Mouse (Mus musculus): ENCODE data around the gene Pnpla2. TPM values are rescaled to one million over a fixed set of nuclear protein-coding genes. Genes with fewer than 3 reads are reported as not detected.

Gene Pnpla2
- total RNA-seq, 4 experiments from 2014 or later = 250 to 384 (median 284) TPM

DNA sequence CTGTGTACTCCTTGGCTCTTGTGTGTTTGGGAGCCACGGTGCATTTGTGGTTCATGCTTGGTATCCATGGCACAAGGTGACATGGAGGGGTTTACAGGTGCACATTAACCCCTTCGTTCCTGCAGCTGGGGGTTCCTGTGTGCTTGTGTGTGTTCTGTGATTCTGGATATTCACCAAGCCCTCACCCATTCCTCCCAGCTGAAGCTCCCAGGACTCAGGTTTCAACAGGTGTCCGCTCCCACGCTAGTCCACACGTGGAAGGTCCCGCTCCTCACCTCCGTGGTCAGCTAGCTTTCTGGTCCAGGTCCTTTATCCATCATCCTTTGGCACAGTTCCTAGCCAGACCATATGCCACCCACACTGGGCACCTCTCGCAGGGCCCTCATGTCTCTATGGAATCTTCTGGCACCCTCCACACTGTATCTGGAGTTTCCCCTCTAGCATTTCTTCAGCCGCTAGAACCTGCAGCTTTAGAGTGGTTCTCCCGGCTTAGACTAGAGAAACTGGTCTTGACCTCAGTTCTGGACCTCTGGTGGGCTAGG, 11.7 kb downstream of the Pnpla2 start:
- DNase-seq (ENCODE audit: low spot score in 2 of 2) = no peak

GRCm38 (mm10) chr7:141467230-141468030, 12.4 kb downstream of the Pnpla2 start, which contains the start of gene Cd151:
Gene Cd151 (plus strand): TSS chr7:141467392.
- peak; percentile 86 to 88 for DNase-seq (ENCODE audit: low spot score in 2 of 2)

- DNase-seq (ENCODE audit: low spot score in 2 of 2) = no peak
Observed at GRCm38 (mm10) chr7:141468164-141468521, 13.1 kb downstream of the Pnpla2 start.

GRCm38 (mm10) chr7:141468522-141469211, 13.7 kb downstream of the Pnpla2 start:
- DNase-seq (ENCODE audit: low spot score in 2 of 2) = peak in 1 of 2 experiments; percentile 59

DNA sequence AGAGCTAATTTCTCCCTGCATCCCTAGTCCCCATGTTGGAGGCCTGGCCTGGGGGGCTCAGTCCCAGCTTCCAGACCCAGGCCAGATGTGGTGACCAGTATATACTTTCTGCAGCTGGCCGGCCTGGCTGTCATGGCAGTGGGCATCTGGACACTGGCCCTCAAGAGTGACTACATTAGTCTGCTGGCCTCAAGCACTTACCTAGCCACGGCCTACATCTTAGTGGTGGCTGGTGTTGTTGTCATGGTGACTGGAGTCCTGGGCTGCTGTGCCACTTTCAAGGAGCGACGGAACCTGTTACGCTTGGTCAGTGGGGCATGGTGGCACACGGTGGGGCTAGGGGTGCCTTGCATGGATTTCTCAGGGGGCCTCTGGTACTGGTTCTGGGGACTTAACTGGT, 14.4 kb downstream of the Pnpla2 start:
- no peak for DNase-seq (ENCODE audit: low spot score in 2 of 2)

DNA sequence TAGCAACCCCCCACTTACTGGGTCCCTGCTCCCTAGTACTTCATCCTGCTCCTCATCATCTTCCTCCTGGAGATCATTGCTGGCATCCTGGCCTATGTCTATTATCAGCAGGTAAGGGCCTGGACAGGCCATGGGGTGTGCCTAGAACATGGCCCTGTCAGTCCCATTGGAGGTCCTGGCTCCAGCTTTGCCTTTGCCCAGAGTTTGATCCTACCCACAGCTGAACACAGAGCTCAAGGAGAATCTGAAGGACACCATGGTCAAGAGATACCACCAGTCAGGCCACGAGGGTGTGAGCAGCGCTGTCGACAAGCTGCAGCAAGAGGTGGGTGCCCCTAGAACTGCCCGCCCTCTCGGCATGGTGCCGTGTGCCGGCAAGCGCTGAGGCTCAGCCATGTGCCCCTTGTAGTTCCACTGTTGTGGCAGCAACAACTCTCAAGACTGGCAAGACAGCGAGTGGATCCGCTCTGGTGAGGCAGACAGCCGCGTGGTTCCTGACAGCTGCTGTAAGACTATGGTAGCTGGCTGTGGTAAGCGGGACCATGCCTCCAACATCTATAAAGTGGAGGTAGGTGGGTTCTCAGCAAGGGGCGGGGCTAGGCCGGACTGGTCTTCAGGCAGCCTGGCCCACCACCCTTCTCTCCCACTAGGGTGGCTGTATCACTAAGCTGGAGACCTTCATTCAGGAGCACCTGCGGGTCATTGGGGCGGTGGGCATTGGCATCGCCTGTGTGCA, 15.1 kb downstream of the Pnpla2 start:
- DNase-seq (ENCODE audit: low spot score in 2 of 2) = no peak

DNA sequence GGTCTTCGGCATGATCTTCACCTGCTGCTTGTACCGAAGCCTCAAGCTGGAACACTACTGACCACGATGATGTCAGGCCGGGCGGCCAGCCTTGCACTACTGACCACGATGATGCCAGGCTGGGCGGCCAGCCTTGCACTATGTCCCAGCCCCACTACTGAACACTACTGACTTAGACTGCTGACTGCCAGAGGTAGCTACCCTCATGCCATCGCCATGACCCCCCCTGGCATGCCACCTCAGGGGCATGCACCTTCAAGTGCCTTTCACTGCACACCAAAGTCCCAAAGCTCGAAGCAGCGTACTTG, 15.6 kb downstream of the Pnpla2 start:
- no peak for DNase-seq (ENCODE audit: low spot score in 2 of 2)

GRCm38 (mm10) chr7:141471236-141471635, 16.2 kb downstream of the Pnpla2 start:
- no peak for DNase-seq (ENCODE audit: low spot score in 2 of 2)

- no peak for DNase-seq (ENCODE audit: low spot score in 2 of 2)
Observed at GRCm38 (mm10) chr7:141472226-141472625, 17.2 kb downstream of the Pnpla2 start.

DNA sequence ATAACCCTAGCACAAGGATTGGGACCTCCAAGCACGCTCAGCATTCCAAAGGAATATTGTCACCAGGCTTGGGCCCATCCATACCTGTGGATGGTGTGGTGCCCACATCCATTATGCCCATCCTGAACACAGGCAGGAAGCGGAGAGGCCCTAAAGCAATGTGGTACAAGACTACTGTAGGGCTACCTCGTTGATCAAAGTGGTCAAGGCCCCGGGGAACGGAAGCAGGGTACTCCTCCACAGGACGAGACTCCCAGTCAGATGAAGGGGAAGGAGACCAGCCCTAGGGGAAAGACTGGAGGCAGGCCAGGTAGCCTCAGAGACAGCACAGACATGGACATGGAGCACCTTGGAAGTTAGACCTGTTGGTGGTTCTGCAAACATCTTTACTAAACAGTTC, 17.8 kb downstream of the Pnpla2 start:
- no peak for DNase-seq (ENCODE audit: low spot score in 2 of 2)

DNA sequence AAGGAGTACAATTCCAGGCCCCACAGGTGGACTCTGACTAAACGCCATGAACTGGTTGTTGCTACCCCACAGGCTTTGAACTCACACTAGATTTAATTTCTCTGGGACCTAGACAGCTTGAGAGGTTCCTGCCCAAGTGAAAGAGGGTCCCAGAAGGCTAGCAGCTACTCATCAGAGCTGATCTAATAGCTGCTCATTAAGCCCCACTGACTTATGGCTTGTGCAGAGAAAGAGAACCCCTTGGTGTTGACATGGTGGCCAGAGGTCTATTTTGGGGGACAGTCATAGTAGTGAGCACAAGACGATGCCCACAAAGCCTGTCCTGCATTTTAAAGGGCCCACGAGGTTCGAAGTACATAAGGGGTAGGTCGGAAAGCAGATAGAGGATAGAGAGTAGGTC, 19.2 kb downstream of the Pnpla2 start:
- DNase-seq (ENCODE audit: low spot score in 2 of 2) = no peak

DNA sequence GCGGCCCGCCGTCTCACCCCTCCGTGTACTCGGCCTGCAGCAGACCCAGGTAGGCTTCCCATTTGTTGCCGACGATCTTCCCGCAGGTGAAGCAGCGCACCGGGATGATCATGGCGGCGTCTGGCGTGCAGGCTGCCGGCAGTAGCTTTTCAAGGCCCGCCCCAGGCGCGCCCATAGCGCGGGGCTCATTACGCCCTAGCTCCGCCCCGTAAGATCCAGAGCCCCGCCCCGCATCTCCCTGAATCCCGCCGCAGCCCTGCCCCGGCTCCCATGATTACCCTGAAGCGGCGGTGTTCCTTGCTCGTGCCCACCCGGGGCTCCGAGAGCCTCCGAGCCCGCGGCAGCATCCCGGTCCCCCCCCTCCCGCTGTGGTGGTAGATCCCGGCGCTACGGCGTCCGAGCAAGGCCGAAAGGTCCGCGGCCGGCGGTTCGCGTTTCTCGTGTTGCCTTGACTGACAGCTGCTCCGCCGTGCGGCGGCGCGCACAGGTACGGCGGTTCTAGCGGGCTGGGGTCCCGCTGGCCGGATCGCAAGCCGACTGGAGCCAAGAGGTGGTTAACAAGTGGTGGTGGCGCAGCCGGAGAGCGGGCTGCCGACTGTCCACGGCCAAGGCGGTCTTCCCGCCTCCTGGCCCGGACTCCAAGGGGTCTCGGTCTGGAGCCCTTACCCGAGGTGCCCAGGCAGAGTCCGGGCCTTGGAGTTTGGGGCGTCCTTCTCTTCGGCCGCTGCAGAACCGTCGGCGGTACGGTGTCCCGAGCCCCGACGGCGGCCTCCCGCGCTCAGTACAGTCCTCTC, 20.2 kb downstream of the Pnpla2 start, which contains the start of the genes Polr2l and Tspan4:
Polr2l (minus strand) TSS at position 122 of the 794 bp plus-strand sequence.
Tspan4 (plus strand) TSS at position 230 of the 794 bp plus-strand sequence.
- peak; percentile 75 to 82 for DNase-seq (ENCODE audit: low spot score in 2 of 2)

DNA sequence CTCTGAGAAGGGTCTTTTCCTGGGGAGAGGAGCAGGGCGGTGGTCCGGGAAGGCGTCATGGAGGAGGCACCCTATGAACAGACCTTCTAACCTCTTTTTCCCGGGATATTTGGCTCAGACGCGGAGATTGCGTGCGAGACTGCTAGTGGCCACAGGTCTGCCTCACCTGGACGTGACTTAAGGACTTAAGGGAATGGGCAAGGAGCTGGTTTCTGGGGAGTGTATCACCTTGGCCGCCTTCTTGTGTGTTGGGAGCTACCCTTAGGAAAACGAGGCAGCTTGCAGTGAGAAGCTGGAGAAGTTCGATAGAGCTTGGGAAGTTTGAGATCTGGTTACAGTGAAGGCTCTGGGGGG, 20.8 kb downstream of the Pnpla2 start:
- no peak for DNase-seq (ENCODE audit: low spot score in 2 of 2)

- peak; percentile 76 to 83 for DNase-seq (ENCODE audit: low spot score in 2 of 2)
Observed at GRCm38 (mm10) chr7:141476226-141476980, 21.4 kb downstream of the Pnpla2 start.

GRCm38 (mm10) chr7:141476981-141477370, 22.0 kb downstream of the Pnpla2 start:
- no peak for DNase-seq (ENCODE audit: low spot score in 2 of 2)

DNA sequence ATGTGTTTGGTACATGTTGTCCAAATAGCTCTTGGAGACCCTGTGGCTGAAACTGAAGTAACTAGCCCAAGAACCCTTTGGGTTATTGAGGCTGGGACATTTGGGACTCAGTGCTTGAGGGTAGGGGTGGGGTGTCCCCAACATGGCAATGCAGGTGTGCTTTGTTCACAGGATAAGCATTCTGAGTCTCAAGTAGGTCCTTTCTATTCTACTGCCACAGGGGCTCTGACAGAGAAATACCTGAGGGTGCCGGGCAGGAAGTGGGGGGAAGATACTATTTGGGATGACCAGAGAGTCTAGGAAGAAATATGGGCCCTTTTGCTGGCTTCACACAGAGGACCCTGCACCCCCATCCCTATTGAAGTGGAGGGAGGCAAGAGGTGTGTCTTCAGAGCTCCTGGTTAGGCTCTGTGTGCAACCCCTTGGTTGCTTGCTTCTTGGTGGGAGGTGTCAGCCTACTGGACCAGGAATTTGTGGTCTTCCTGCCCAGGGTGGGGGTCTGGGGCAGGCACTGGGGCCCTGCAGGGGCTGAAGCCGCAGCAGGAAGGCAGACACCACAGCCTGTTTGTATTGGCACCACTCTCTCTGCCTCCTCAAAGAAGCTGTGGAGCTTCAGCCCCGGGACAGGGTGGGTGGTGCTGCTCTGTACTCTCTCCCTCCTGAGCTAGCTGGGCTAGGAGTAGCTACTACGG, 22.7 kb downstream of the Pnpla2 start:
- DNase-seq (ENCODE audit: low spot score in 2 of 2) = no peak

DNA sequence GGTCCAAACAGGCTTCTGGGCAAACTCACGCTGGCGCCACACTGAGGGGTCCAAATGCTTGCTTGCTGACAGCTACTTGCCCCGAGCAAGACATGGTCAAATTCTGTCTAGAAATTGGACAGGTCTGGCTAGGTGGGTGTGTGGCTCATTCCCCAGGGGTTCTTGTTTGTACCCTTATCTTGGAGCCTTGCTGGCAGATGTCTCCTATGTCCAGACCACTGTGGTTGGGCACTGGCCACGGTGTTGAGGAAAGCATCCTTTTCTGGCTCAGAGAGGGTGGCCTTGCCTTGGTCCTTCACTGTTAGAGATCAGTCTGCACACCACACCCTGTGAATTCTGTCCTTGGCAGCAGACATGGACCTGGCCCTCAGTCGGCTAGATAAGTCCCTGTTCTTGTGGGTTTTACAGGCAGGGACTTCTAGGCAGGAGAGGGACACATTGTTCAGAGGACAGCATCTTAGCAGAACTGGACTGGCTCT, 23.3 kb downstream of the Pnpla2 start:
- DNase-seq (ENCODE audit: low spot score in 2 of 2) = no peak

DNA sequence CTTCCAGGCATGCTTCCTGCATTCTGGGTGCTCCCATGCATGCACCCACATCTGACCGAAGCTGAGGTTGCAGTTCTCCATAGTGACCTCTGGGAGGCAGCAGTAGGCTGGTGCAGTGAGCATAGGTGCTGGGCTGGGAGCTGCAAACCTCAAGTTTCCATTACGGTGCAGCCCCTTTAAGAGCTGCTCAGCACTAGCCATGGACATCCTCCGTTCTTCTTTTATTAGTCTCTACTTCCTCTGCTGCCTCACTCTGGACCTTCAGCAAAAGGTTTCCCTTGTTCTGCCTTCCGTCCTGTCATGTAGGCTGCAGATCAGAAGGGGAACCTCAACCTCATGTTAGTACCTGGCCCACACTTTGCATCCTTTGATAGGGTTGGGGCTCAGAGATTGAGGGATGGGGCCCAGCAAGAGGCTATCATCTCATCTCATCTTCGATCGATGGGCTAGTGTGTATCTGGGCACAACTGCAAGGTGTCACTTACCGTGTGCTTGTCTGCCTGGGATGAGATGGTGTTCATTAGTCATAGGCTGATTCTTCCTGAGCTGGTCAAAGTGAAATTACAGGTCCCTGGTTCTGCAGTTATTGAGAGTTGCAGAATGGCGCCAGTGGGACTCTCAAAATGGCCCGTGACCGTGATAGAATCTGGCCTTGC, 26.0 kb downstream of the Pnpla2 start:
- no peak for DNase-seq (ENCODE audit: low spot score in 2 of 2)

All from gastrocnemius, adult 8-10 months (tissue).